Mouse (Mus musculus) hindbrain, postnatal 0 days (tissue): ENCODE data around the gene Trcg1. TPM values are rescaled to one million over a fixed set of nuclear protein-coding genes. Genes with fewer than 3 reads are reported as not detected.

Experiments
- ATAC-seq: fragments of 200-750 bp; cut with Nextera tagmentation; 2 replicates; pipeline ENCODE4 v1.8.0; 2017; ENCODE audit warnings: mild to moderate bottlenecking, moderate TSS enrichment, moderate library complexity
- DNase-seq: peaks from one replicate; pipeline ENCODE4 v3.0.0-alpha.2; 2015; ENCODE audit warnings: low spot score
- H3K27ac ChIP-seq: fragments of 300-500 bp; sonication (generic); 2 replicates; pipeline ENCODE4 v1.5.1; 2014; ENCODE audit warnings: mild to moderate bottlenecking
- H3K27me3 ChIP-seq: fragments of 300-500 bp; sonication (generic); 2 replicates; pipeline ENCODE4 v1.6.1; 2014; ENCODE audit warnings: low read length, mixed read lengths; ENCODE audit not compliant: insufficient read depth
- H3K36me3 ChIP-seq: fragments of 300-500 bp; sonication (generic); 2 replicates; pipeline ENCODE4 v1.6.1; 2014; ENCODE audit warnings: low read length, mixed read lengths; ENCODE audit not compliant: insufficient read depth
- H3K4me1 ChIP-seq: fragments of 300-500 bp; sonication (generic); 2 replicates; pipeline ENCODE4 v1.6.1; 2014; ENCODE audit warnings: antibody characterized with exemption, low read length, mixed read lengths; ENCODE audit not compliant: insufficient read depth
- H3K4me2 ChIP-seq: fragments of 300-500 bp; sonication (generic); 2 replicates; pipeline ENCODE4 v1.6.1; 2014; ENCODE audit warnings: low read depth, mild to moderate bottlenecking, low read length, moderate library complexity, mixed read lengths
- H3K4me3 ChIP-seq: fragments of 300-500 bp; sonication (generic); 2 replicates; pipeline ENCODE4 v1.5.1; 2014; ENCODE audit warnings: low read length
- H3K9ac ChIP-seq: fragments of 300-500 bp; sonication (generic); replicated peaks from 2 replicates; pipeline ENCODE4 v1.6.1; 2014; ENCODE audit warnings: mild to moderate bottlenecking, low read length, moderate library complexity, mixed read lengths
- H3K9me3 ChIP-seq: fragments of 300-500 bp; sonication (generic); 2 replicates; pipeline ENCODE4 v1.6.1; 2016; ENCODE audit warnings: low read length, mixed read lengths
- CTCF ChIP-seq: IDR thresholded peaks from 2 replicates; pipeline ENCODE4 v1.5.1; 2016; ENCODE audit warnings: antibody characterized with exemption, control low read depth, low read depth
- WGBS: fragments of 180-500 bp; shearing (Covaris S2); extraction: QIAGEN DNeasy Blood & Tissue Kit; methylation state at CpG from one replicate; pipeline ENCODE4 v1.1.7; 2014; 5-methylcytosine and 5-hydroxymethylcytosine counted together
- polyA plus RNA-seq: library from polyadenylated mRNA; unstranded; fragments of >200 nt; fragmentation: Nextera tagmentation; extraction: Ambion mirVana; gene quantifications from 2 replicates; pipeline ENCODE4 v1.2.1, GENCODE M21; 2015
- total RNA-seq: library from RNA; depleted of rRNA; stranded (reverse); fragments of >200 nt; gene quantifications from 2 replicates; pipeline ENCODE4 v1.2.3, GENCODE M21; 2014

Trcg1 gene
- total and polyA plus RNA-seq, 2 experiments from 2014 or later, result not detected

DNA sequence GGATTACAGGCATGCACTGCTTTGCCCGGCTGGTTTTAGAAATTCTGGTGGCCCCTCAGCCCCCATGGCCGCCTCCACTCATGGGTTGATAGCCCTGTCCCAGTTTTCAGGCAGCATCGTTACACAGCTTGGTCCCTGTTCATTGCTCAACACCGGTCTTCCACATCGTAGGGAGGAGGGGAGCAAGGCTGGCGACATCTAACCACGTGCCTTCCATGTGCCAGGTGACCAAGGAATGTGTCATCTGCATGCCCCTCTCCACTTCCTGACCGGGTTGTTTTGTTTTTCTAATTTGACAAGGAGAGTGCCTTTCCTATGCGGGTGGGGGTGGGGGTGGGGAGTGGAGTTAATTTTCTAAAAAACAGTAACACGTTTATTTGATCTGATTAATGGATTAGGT lies 31.7 kb downstream of the Trcg1 start:
- Histone ChIP-seq H3K27me3 (no peaks in the 10 kb centered on the region), H3K27ac (no peak overlapping the region), H3K9ac (no peak overlapping the region), H3K4me3 (no peak overlapping the region), H3K36me3 (no peaks in the 10 kb centered on the region), H3K4me2 (no peak overlapping the region), H3K4me1 (peaks cover 5% of the 10 kb centered on the region; the same call in 1 of the 2 replicates), H3K9me3 (no peaks in the 10 kb centered on the region)
- WGBS, result 33% methylated on average over 10 of the region's 10 CpGs
- no peak for TF ChIP-seq CTCF
- DNase-seq, result no peak
- ATAC-seq, result no peak

DNA sequence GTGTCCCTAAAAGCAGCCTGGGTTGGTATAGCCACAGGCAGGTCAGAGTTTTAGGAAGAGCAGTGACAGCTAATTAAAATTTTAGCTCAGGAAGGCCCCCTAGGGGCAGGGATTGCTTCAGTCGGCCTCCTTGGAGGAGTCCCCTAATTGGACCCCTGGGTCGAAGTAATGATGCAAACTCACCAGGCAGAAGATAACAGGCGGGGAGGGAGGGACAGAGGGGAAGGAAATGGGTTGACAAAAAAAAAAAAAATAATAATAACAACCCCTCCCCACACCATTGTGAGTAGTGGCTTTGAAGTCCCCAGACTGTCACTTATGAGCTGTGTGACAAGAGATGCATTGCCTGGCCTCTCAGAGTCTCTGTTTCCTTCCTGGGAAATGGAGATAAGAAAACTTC lies 32.2 kb downstream of the Trcg1 start:
- no peaks in the 10 kb centered on the region for H3K9me3 ChIP-seq
- H3K4me1 ChIP-seq, result peaks cover 5% of the 10 kb centered on the region; the same call in 1 of the 2 replicates
- no peaks in the 10 kb centered on the region for H3K36me3 ChIP-seq
- H3K9ac ChIP-seq, result no peak overlapping the region
- no peak overlapping the region for H3K4me2 ChIP-seq
- ATAC-seq (no peak), DNase-seq (peak; percentile 40)
- no peak overlapping the region for H3K4me3 ChIP-seq
- TF ChIP-seq CTCF, result 0 out of 2 replicates have a peak, but pooled peaks have one; percentile 8
- WGBS, result 10% methylated on average over 3 of the region's 3 CpGs
- H3K27me3 ChIP-seq, result no peaks in the 10 kb centered on the region
- no peak overlapping the region for H3K27ac ChIP-seq

DNA sequence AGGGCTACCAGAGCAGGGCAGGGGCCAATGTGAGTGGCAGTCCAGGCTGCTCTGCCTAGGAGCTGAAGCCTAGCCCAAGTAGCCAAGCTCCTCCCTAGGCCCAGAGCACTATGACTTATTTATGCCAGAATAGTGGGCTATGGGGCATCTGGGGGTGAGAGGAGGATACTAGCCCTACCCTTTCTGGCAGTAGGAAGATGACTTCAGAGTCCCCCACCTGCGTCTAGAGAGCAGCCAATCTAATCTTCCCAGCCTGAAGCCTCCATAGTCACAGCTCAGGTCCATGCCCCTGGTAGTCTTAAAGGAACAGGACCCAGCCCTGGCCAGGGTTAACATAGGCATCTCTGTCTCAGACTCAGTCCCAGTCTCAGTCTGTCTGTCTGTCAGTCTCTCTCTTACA lies 33.0 kb downstream of the Trcg1 start:
- ATAC-seq, result peak; percentile 27; the same call in 1 of the 2 replicates

DNA sequence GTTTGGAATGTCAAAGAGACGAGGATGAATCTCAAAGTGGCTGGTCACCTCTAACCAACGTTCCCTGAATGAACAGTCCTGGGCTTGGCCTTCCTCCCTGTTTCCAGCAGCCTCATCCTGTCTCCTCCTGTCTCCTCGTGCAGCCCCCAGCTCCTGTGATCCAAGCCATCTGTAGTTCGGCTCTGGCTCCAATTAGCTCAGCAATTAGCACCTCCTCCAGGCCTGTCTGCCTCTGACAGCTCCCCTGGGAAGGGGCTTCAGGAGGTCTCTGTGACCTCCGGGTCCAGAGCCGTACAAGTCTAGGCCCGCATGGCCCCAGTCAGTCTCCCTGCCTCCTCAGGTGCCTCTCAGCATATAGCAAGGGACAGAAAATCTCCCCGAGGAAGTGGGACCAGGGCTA lies 34.0 kb downstream of the Trcg1 start:
- 30% methylated on average over 8 of the region's 8 CpGs for WGBS
- Histone ChIP-seq H3K9ac (no peak overlapping the region), H3K4me1 (peaks cover 5% of the 10 kb centered on the region; the same call in 1 of the 2 replicates), H3K4me3 (no peak overlapping the region), H3K36me3 (no peaks in the 10 kb centered on the region), H3K27ac (no peak overlapping the region), H3K4me2 (no peak overlapping the region), H3K27me3 (no peaks in the 10 kb centered on the region), H3K9me3 (no peaks in the 10 kb centered on the region)
- ATAC-seq (no peak), DNase-seq (no peak)
- TF ChIP-seq CTCF, result no peak

More for the DNA sequence above, 33.0 kb downstream of the Trcg1 start:
- no peak overlapping the region for H3K4me2 ChIP-seq
- TF ChIP-seq CTCF, result no peak
- H3K9ac ChIP-seq, result no peak overlapping the region
- no peak for DNase-seq
- 74% methylated on average over 1 of the region's 1 CpGs for WGBS
- no peaks in the 10 kb centered on the region for H3K9me3 ChIP-seq
- peaks cover 5% of the 10 kb centered on the region; the same call in 1 of the 2 replicates for H3K4me1 ChIP-seq
- H3K36me3 ChIP-seq, result no peaks in the 10 kb centered on the region
- H3K4me3 ChIP-seq, result no peak overlapping the region
- H3K27me3 ChIP-seq, result no peaks in the 10 kb centered on the region
- H3K27ac ChIP-seq, result no peak overlapping the region

DNA sequence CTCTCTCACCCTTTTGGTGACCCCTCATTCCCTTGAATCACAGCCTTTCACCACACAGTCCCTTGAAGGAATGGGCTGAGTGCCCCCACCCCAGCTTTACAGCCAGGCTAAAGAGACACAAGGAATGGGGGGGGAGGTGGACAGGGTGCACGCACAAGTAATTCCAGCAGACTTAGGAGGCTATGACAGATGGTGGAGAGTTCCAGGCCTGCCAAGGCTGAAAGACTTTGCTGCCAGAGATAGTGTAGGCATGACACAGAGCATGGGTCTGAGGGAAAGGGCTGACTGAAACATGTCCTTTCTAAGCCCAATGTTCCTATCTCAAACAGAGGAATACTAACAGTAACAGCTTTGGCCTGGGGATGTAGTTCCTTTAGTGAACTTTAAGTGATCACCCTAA lies 34.7 kb downstream of the Trcg1 start:
- Histone ChIP-seq H3K27me3 (no peaks in the 10 kb centered on the region), H3K4me1 (peaks cover 5% of the 10 kb centered on the region; the same call in 1 of the 2 replicates), H3K36me3 (no peaks in the 10 kb centered on the region), H3K9me3 (no peaks in the 10 kb centered on the region), H3K9ac (no peak overlapping the region), H3K27ac (no peak overlapping the region), H3K4me3 (no peak overlapping the region), H3K4me2 (no peak overlapping the region)
- no peak for DNase-seq
- no peak for TF ChIP-seq CTCF
- ATAC-seq, result no peak
- 42% methylated on average over 1 of the region's 1 CpGs for WGBS

DNA sequence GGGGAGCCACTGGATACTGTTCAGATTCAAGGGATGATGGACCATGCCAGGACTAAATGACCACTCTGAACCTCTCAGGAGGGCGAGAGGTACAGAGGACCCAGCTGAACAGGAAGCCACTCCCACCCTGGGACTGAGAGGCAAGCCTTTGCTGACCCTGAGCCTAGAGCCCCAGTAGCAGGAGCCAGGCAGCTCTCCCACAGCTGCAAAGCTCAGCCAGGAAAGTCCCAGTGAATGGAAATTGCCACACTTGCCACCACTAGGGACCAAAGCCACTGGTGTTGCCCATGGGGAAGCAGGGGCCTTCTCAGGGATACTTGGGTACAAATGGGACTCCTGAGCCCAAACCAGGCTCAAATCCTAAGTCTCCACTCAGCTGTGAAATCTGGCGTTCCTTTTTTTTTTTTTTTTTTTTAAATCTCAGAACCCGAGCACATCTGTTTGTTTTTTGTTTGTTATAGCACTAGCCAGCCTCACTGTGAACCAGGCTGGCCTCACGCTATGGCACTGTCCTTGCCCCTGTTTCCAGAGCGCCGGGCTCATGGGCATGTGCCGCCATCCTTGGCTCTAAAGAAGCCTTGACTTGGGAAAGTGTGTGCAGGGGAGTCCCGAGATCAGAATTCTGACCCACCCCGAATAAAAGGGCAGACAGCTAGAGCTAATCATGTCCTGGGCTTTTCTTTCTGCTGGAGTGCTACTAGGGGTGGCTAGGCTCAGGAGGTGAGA lies 35.6 kb downstream of the Trcg1 start:
- H3K4me1 ChIP-seq, result peaks cover 5% of the 10 kb centered on the region; the same call in 1 of the 2 replicates
- no peaks in the 10 kb centered on the region for H3K36me3 ChIP-seq
- DNase-seq, result no peak
- H3K4me2 ChIP-seq, result no peak overlapping the region
- no peaks in the 10 kb centered on the region for H3K9me3 ChIP-seq
- no peak for TF ChIP-seq CTCF
- WGBS, result 59% methylated on average over 9 of the region's 9 CpGs
- H3K4me3 ChIP-seq, result no peak overlapping the region
- H3K27ac ChIP-seq, result no peak overlapping the region
- no peak overlapping the region for H3K9ac ChIP-seq
- no peak for ATAC-seq
- H3K27me3 ChIP-seq, result no peaks in the 10 kb centered on the region
